Mouse (Mus musculus) midbrain, embryonic 10.5 days (tissue): Measurements from ENCODE around the gene Supt3. TPM values are rescaled to one million over a fixed set of nuclear protein-coding genes. Genes with fewer than 3 reads are reported as not detected.

Experiments used
- DNase-seq: peaks from one replicate; pipeline ENCODE4 v3.0.0-alpha.2; 2017; ENCODE audit warnings: low spot score
- H3K27ac ChIP-seq: fragments of 300-500 bp; sonication (generic); replicated peaks from 2 replicates; pipeline ENCODE4 v1.5.1; 2016; ENCODE audit warnings: mild to moderate bottlenecking
- H3K27me3 ChIP-seq: fragments of 300-500 bp; sonication (generic); 2 replicates; pipeline ENCODE4 v1.6.1; 2016; ENCODE audit warnings: low read depth, mild to moderate bottlenecking; ENCODE audit not compliant: poor library complexity, severe bottlenecking
- H3K36me3 ChIP-seq: fragments of 300-500 bp; sonication (generic); 2 replicates; pipeline ENCODE4 v1.6.1; 2016; ENCODE audit warnings: mild to moderate bottlenecking, moderate library complexity
- H3K4me1 ChIP-seq: fragments of 300-500 bp; sonication (generic); 2 replicates; pipeline ENCODE4 v1.6.1; 2016
- H3K4me3 ChIP-seq: fragments of 300-500 bp; sonication (generic); 2 replicates; pipeline ENCODE4 v1.5.1; 2016; ENCODE audit warnings: mild to moderate bottlenecking, moderate library complexity
- H3K9me3 ChIP-seq: fragments of 300-500 bp; sonication (generic); replicated peaks from 2 replicates; pipeline ENCODE4 v1.6.1; 2016; ENCODE audit warnings: mild to moderate bottlenecking
- WGBS: fragments of 180-500 bp; shearing (Covaris S2); methylation state at CpG from one replicate; pipeline ENCODE4 v1.1.7; 2016; 5-methylcytosine and 5-hydroxymethylcytosine counted together
- polyA plus RNA-seq: library from polyadenylated mRNA; unstranded; fragments of >200 nt; fragmentation: Nextera tagmentation; extraction: Ambion mirVana; gene quantifications from 2 replicates; pipeline ENCODE4 v1.2.1, GENCODE M21; 2016

Supt3 gene
- polyA plus RNA-seq, 1 experiment from 2014 or later: 23.4 TPM

- Histone ChIP-seq H3K27me3 (no peaks in the 10 kb centered on the region), H3K4me1 (no peaks in the 10 kb centered on the region), H3K9me3 (no peaks in the 10 kb centered on the region), H3K36me3 (no peaks in the 10 kb centered on the region), H3K4me3 (no peak overlapping the region), H3K27ac (no peak overlapping the region)
- DNase-seq: no peak
- WGBS: 76% methylated on average over 1 of the region's 1 CpGs
Observed at GRCm38 (mm10) chr17:45007461-45007860, 230.5 kb downstream of the Supt3 start.

- Histone ChIP-seq H3K27ac (no peak overlapping the region), H3K4me1 (no peaks in the 10 kb centered on the region), H3K4me3 (no peak overlapping the region), H3K36me3 (no peaks in the 10 kb centered on the region), H3K27me3 (no peaks in the 10 kb centered on the region), H3K9me3 (no peaks in the 10 kb centered on the region)
- 84% methylated on average over 4 of the region's 4 CpGs for WGBS
- no peak for DNase-seq
Observed at GRCm38 (mm10) chr17:45008663-45009062, 231.7 kb downstream of the Supt3 start.

- Histone ChIP-seq H3K27ac (no peak overlapping the region), H3K4me3 (no peak overlapping the region), H3K27me3 (no peaks in the 10 kb centered on the region), H3K9me3 (no peaks in the 10 kb centered on the region), H3K4me1 (no peaks in the 10 kb centered on the region), H3K36me3 (no peaks in the 10 kb centered on the region)
- WGBS: 95% methylated on average over 2 of the region's 2 CpGs
- no peak for DNase-seq
Observed at GRCm38 (mm10) chr17:45010409-45010808, 233.5 kb downstream of the Supt3 start.

- Histone ChIP-seq H3K4me1 (peaks cover 3% of the 10 kb centered on the region; the same call in 1 of the 2 replicates), H3K4me3 (no peak overlapping the region), H3K9me3 (no peaks in the 10 kb centered on the region), H3K27ac (no peak overlapping the region), H3K36me3 (no peaks in the 10 kb centered on the region), H3K27me3 (no peaks in the 10 kb centered on the region)
- WGBS: 91% methylated on average over 4 of the region's 4 CpGs
- no peak for DNase-seq
Observed at GRCm38 (mm10) chr17:45016746-45017145, 239.8 kb downstream of the Supt3 start.

GRCm38 (mm10) chr17:45020155-45020930 is 243.4 kb downstream of the Supt3 start:
- no peaks in the 10 kb centered on the region for H3K27me3 ChIP-seq
- H3K4me1 ChIP-seq: peaks cover 3% of the 10 kb centered on the region; the same call in 1 of the 2 replicates
- WGBS: 85% methylated on average over 8 of the region's 8 CpGs
- no peaks in the 10 kb centered on the region for H3K36me3 ChIP-seq
- no peak overlapping the region for H3K4me3 ChIP-seq
- no peaks in the 10 kb centered on the region for H3K9me3 ChIP-seq
- no peak overlapping the region for H3K27ac ChIP-seq
- DNase-seq: no peak

- Histone ChIP-seq H3K27ac (no peak overlapping the region), H3K4me3 (no peak overlapping the region), H3K36me3 (no peaks in the 10 kb centered on the region), H3K9me3 (no peaks in the 10 kb centered on the region), H3K27me3 (no peaks in the 10 kb centered on the region), H3K4me1 (peaks cover 9% of the 10 kb centered on the region; the same call in 1 of the 2 replicates)
- WGBS: 84% methylated on average over 3 of the region's 3 CpGs
- no peak for DNase-seq
Observed at GRCm38 (mm10) chr17:45028441-45028840, 251.5 kb downstream of the Supt3 start.

GRCm38 (mm10) chr17:45029106-45029505 is 252.2 kb downstream of the Supt3 start:
- 93% methylated on average over 1 of the region's 1 CpGs for WGBS
- Histone ChIP-seq H3K36me3 (no peaks in the 10 kb centered on the region), H3K4me1 (peaks cover 9% of the 10 kb centered on the region; the same call in 1 of the 2 replicates), H3K9me3 (no peaks in the 10 kb centered on the region), H3K27ac (no peak overlapping the region), H3K27me3 (no peaks in the 10 kb centered on the region), H3K4me3 (no peak overlapping the region)
- DNase-seq: no peak

- 71% methylated on average over 6 of the region's 6 CpGs for WGBS
- H3K36me3 ChIP-seq: no peaks in the 10 kb centered on the region
- no peaks in the 10 kb centered on the region for H3K9me3 ChIP-seq
- H3K4me1 ChIP-seq: peaks cover 9% of the 10 kb centered on the region; the same call in 1 of the 2 replicates
- H3K27me3 ChIP-seq: no peaks in the 10 kb centered on the region
- no peak overlapping the region for H3K27ac ChIP-seq
- no peak for DNase-seq
- no peak overlapping the region for H3K4me3 ChIP-seq
Observed at GRCm38 (mm10) chr17:45032209-45032608, 255.3 kb downstream of the Supt3 start.

GRCm38 (mm10) chr17:45033617-45034016 is 256.7 kb downstream of the Supt3 start:
- 73% methylated on average over 7 of the region's 7 CpGs for WGBS

GRCm38 (mm10) chr17:45041084-45041483 is 264.1 kb downstream of the Supt3 start:
- Histone ChIP-seq H3K4me3 (no peak overlapping the region), H3K4me1 (no peaks in the 10 kb centered on the region), H3K9me3 (no peaks in the 10 kb centered on the region), H3K27ac (no peak overlapping the region), H3K27me3 (no peaks in the 10 kb centered on the region), H3K36me3 (0 out of 2 replicates have a peak, but pooled peaks cover 3% of the 10 kb centered on the region)
- no peak for DNase-seq
- WGBS: 85% methylated on average over 2 of the region's 2 CpGs

More at GRCm38 (mm10) chr17:45033617-45034016, 256.7 kb downstream of the Supt3 start:
- no peaks in the 10 kb centered on the region for H3K9me3 ChIP-seq
- DNase-seq: no peak
- H3K27ac ChIP-seq: no peak overlapping the region
- H3K27me3 ChIP-seq: no peaks in the 10 kb centered on the region
- no peaks in the 10 kb centered on the region for H3K36me3 ChIP-seq
- no peak overlapping the region for H3K4me3 ChIP-seq
- H3K4me1 ChIP-seq: peaks cover 9% of the 10 kb centered on the region; the same call in 1 of the 2 replicates

GRCm38 (mm10) chr17:45045804-45046203 is 268.9 kb downstream of the Supt3 start:
- Histone ChIP-seq H3K36me3 (0 out of 2 replicates have a peak, but pooled peaks cover 3% of the 10 kb centered on the region), H3K9me3 (no peaks in the 10 kb centered on the region), H3K4me3 (no peak overlapping the region), H3K27ac (no peak overlapping the region), H3K27me3 (no peaks in the 10 kb centered on the region), H3K4me1 (no peaks in the 10 kb centered on the region)
- DNase-seq: no peak

GRCm38 (mm10) chr17:45046583-45046982 is 269.6 kb downstream of the Supt3 start:
- 0 out of 2 replicates have a peak, but pooled peaks cover 3% of the 10 kb centered on the region for H3K36me3 ChIP-seq
- no peak for DNase-seq
- H3K4me3 ChIP-seq: no peak overlapping the region
- 92% methylated on average over 3 of the region's 3 CpGs for WGBS
- H3K4me1 ChIP-seq: no peaks in the 10 kb centered on the region
- no peak overlapping the region for H3K27ac ChIP-seq
- H3K9me3 ChIP-seq: no peaks in the 10 kb centered on the region
- no peaks in the 10 kb centered on the region for H3K27me3 ChIP-seq

GRCm38 (mm10) chr17:45047236-45047635 is 270.3 kb downstream of the Supt3 start:
- Histone ChIP-seq H3K36me3 (0 out of 2 replicates have a peak, but pooled peaks cover 3% of the 10 kb centered on the region), H3K27me3 (no peaks in the 10 kb centered on the region), H3K27ac (no peak overlapping the region), H3K9me3 (no peaks in the 10 kb centered on the region), H3K4me1 (no peaks in the 10 kb centered on the region), H3K4me3 (no peak overlapping the region)
- DNase-seq: no peak
- 88% methylated on average over 6 of the region's 6 CpGs for WGBS
